Mouse (Mus musculus) CH12.LX (cell line): ENCODE measurements around the gene Vps33b. TPM values are rescaled to one million over a fixed set of nuclear protein-coding genes. Genes with fewer than 3 reads are reported as not detected.

Source experiments
- polyA plus RNA-seq: library from polyadenylated mRNA; unstranded; fragments of >175 nt; gene quantifications from 2 replicates; pipeline ENCODE4 v1.2.1, GENCODE M21; 2012; ENCODE audit warnings: low read depth; ENCODE audit not compliant: insufficient read length
- total RNA-seq, 2 experiments: library from RNA; depleted of rRNA; stranded (reverse); fragments of 300-350 nt in 1 of 2; fragments of >200 nt in 1 of 2; gene quantifications; 2 replicates each; pipeline ENCODE4 v1.2.3; 2012 to 2014

Gene Vps33b
- total and polyA plus RNA-seq, 3 experiments = 15.5 to 23.2 (median 16.6) TPM

Other genes starting within 250 kb of the Vps33b start
- 16.2 and 16.3 TPM in 2 replicates for gene Zfp710, start 244.8 kb upstream of the Vps33b start, total RNA-seq (2012; rRNA removed)
- 6.1 and 7.6 TPM in 2 replicates for gene Zfp710, start 244.8 kb upstream of the Vps33b start, total RNA-seq (2014; rRNA removed)
- gene Zfp710, start 244.8 kb upstream of the Vps33b start, polyA plus RNA-seq = 12.1 and 14.4 TPM in 2 replicates
- 71.1 and 96.4 TPM in 2 replicates for gene Idh2, start 154.3 kb upstream of the Vps33b start, total RNA-seq (2012; rRNA removed)
- 20.8 and 21.5 TPM in 2 replicates for gene Idh2, start 154.3 kb upstream of the Vps33b start, total RNA-seq (2014; rRNA removed)
- gene Idh2, start 154.3 kb upstream of the Vps33b start, polyA plus RNA-seq = 13.6 and 21.1 TPM in 2 replicates
- 8.6 and 9.4 TPM in 2 replicates for gene Sema4b, start 82.8 kb upstream of the Vps33b start, total RNA-seq (2012; rRNA removed)
- gene Sema4b, start 82.8 kb upstream of the Vps33b start, total RNA-seq (2014; rRNA removed) = 1.3 and 1.5 TPM in 2 replicates
- gene Sema4b, start 82.8 kb upstream of the Vps33b start, polyA plus RNA-seq = 5.2 and 6.7 TPM in 2 replicates
- 69.6 and 73.1 TPM in 2 replicates for gene Cib1, start 36.8 kb upstream of the Vps33b start, total RNA-seq (2012; rRNA removed)
- 29.1 and 29.5 TPM in 2 replicates for gene Cib1, start 36.8 kb upstream of the Vps33b start, total RNA-seq (2014; rRNA removed)
- 48.1 and 51.8 TPM in 2 replicates for gene Cib1, start 36.8 kb upstream of the Vps33b start, polyA plus RNA-seq
- 3.6 and 4.2 TPM in 2 replicates for gene Gdpgp1, start 36.8 kb upstream of the Vps33b start, total RNA-seq (2012; rRNA removed)
- gene Gdpgp1, start 36.8 kb upstream of the Vps33b start, total RNA-seq (2014; rRNA removed) = 1.9 and 2.0 TPM in 2 replicates
- gene Gdpgp1, start 36.8 kb upstream of the Vps33b start, polyA plus RNA-seq = 2.9 and 3.0 TPM in 2 replicates
- gene Ttll13, start 23.3 kb upstream of the Vps33b start, total RNA-seq (2012; rRNA removed) = 0.59 TPM in 2 replicates
- gene Ttll13, start 23.3 kb upstream of the Vps33b start, total RNA-seq (2014; rRNA removed) = not detected in 2 replicates
- gene Ttll13, start 23.3 kb upstream of the Vps33b start, polyA plus RNA-seq = 0.55 TPM in 1 of 2 replicates, not detected in the other
- gene Ngrn, start 8.4 kb upstream of the Vps33b start, total RNA-seq (2012; rRNA removed) = 32.1 and 33.3 TPM in 2 replicates
- 43.2 and 45.6 TPM in 2 replicates for gene Ngrn, start 8.4 kb upstream of the Vps33b start, total RNA-seq (2014; rRNA removed)
- 28.3 and 30.9 TPM in 2 replicates for gene Ngrn, start 8.4 kb upstream of the Vps33b start, polyA plus RNA-seq
- gene Prc1, start 24.8 kb downstream of the Vps33b start, total RNA-seq (2012; rRNA removed) = 52.5 and 64.8 TPM in 2 replicates
- 83.0 and 84.4 TPM in 2 replicates for gene Prc1, start 24.8 kb downstream of the Vps33b start, total RNA-seq (2014; rRNA removed)
- 75.6 and 80.4 TPM in 2 replicates for gene Prc1, start 24.8 kb downstream of the Vps33b start, polyA plus RNA-seq
- gene Rccd1, start 54.8 kb downstream of the Vps33b start, total RNA-seq (2012; rRNA removed) = 16.4 and 18.3 TPM in 2 replicates
- 14.1 and 18.5 TPM in 2 replicates for gene Rccd1, start 54.8 kb downstream of the Vps33b start, total RNA-seq (2014; rRNA removed)
- gene Rccd1, start 54.8 kb downstream of the Vps33b start, polyA plus RNA-seq = 17.4 and 21.0 TPM in 2 replicates
- 21.8 and 22.6 TPM in 2 replicates for gene Unc45a, start 71.4 kb downstream of the Vps33b start, total RNA-seq (2012; rRNA removed)
- 7.9 and 13.8 TPM in 2 replicates for gene Unc45a, start 71.4 kb downstream of the Vps33b start, total RNA-seq (2014; rRNA removed)
- 16.8 and 22.2 TPM in 2 replicates for gene Unc45a, start 71.4 kb downstream of the Vps33b start, polyA plus RNA-seq
- 9.6 and 12.6 TPM in 2 replicates for gene Hddc3, start 73.5 kb downstream of the Vps33b start, total RNA-seq (2012; rRNA removed)
- gene Hddc3, start 73.5 kb downstream of the Vps33b start, total RNA-seq (2014; rRNA removed) = 3.1 and 5.5 TPM in 2 replicates
- gene Hddc3, start 73.5 kb downstream of the Vps33b start, polyA plus RNA-seq = 2.6 and 4.6 TPM in 2 replicates
- 46.3 and 48.3 TPM in 2 replicates for gene Man2a2, start 101.7 kb downstream of the Vps33b start, total RNA-seq (2012; rRNA removed)
- gene Man2a2, start 101.7 kb downstream of the Vps33b start, total RNA-seq (2014; rRNA removed) = 12.5 and 14.3 TPM in 2 replicates
- gene Man2a2, start 101.7 kb downstream of the Vps33b start, polyA plus RNA-seq = 33.6 and 44.3 TPM in 2 replicates
- gene Fes, start 118.3 kb downstream of the Vps33b start, total RNA-seq (2012; rRNA removed) = 7.1 and 9.8 TPM in 2 replicates
- 4.3 and 6.5 TPM in 2 replicates for gene Fes, start 118.3 kb downstream of the Vps33b start, total RNA-seq (2014; rRNA removed)
- gene Fes, start 118.3 kb downstream of the Vps33b start, polyA plus RNA-seq = 11.7 and 16.2 TPM in 2 replicates
- 11.1 and 13.5 TPM in 2 replicates for gene Furin, start 135.8 kb downstream of the Vps33b start, total RNA-seq (2012; rRNA removed)
- gene Furin, start 135.8 kb downstream of the Vps33b start, total RNA-seq (2014; rRNA removed) = 1.1 and 1.5 TPM in 2 replicates
- gene Furin, start 135.8 kb downstream of the Vps33b start, polyA plus RNA-seq = 17.0 and 20.9 TPM in 2 replicates